Mouse (Mus musculus) liver, embryonic 12.5 days (tissue): ENCODE data around the gene Tcap. TPM values are rescaled to one million over a fixed set of nuclear protein-coding genes. Genes with fewer than 3 reads are reported as not detected.
"Not testable (repeated sequence)": the region's sequence is repeated elsewhere in the genome, so short reads cannot be mapped to it uniquely, and the experiment has no call there.

Experiments used
- ATAC-seq: fragments of 200-750 bp; cut with Nextera tagmentation; 2 replicates; pipeline ENCODE4 v1.8.0; 2017; ENCODE audit warnings: moderate number of reproducible peaks, mild to moderate bottlenecking, moderate library complexity
- H3K27ac ChIP-seq: fragments of 300-500 bp; sonication (generic); 2 replicates; pipeline ENCODE4 v1.5.1; 2016; ENCODE audit warnings: mild to moderate bottlenecking
- H3K27me3 ChIP-seq: fragments of 300-500 bp; sonication (generic); replicated peaks from 2 replicates; pipeline ENCODE4 v1.6.1; 2016; ENCODE audit warnings: mild to moderate bottlenecking, moderate library complexity
- H3K36me3 ChIP-seq: fragments of 300-500 bp; sonication (generic); 2 replicates; pipeline ENCODE4 v1.6.1; 2016; ENCODE audit warnings: mild to moderate bottlenecking, moderate library complexity
- H3K4me1 ChIP-seq: fragments of 300-500 bp; sonication (generic); 2 replicates; pipeline ENCODE4 v1.6.1; 2016
- H3K4me2 ChIP-seq: fragments of 300-500 bp; sonication (generic); 2 replicates; pipeline ENCODE4 v1.6.1; 2016; ENCODE audit warnings: mild to moderate bottlenecking, moderate library complexity
- H3K4me3 ChIP-seq: fragments of 300-500 bp; sonication (generic); 2 replicates; pipeline ENCODE4 v1.5.1; 2016; ENCODE audit warnings: mild to moderate bottlenecking, moderate library complexity
- H3K9ac ChIP-seq: fragments of 300-500 bp; sonication (generic); 2 replicates; pipeline ENCODE4 v1.6.1; 2016; ENCODE audit warnings: mild to moderate bottlenecking, moderate library complexity
- H3K9me3 ChIP-seq: fragments of 300-500 bp; sonication (generic); replicated peaks from 2 replicates; pipeline ENCODE4 v1.6.1; 2016; ENCODE audit warnings: mild to moderate bottlenecking, moderate library complexity
- WGBS: fragments of 180-500 bp; shearing (Covaris S2); methylation state at CpG from one replicate; pipeline ENCODE4 v1.1.7; 2016; ENCODE audit not compliant: insufficient replicate concordance; 5-methylcytosine and 5-hydroxymethylcytosine counted together
- polyA plus RNA-seq: library from polyadenylated mRNA; unstranded; fragments of >200 nt; fragmentation: Nextera tagmentation; extraction: Ambion mirVana; gene quantifications from 2 replicates; pipeline ENCODE4 v1.2.1, GENCODE M21; 2016

Tcap gene
- polyA plus RNA-seq, 1 experiment from 2014 or later = not detected

DNA sequence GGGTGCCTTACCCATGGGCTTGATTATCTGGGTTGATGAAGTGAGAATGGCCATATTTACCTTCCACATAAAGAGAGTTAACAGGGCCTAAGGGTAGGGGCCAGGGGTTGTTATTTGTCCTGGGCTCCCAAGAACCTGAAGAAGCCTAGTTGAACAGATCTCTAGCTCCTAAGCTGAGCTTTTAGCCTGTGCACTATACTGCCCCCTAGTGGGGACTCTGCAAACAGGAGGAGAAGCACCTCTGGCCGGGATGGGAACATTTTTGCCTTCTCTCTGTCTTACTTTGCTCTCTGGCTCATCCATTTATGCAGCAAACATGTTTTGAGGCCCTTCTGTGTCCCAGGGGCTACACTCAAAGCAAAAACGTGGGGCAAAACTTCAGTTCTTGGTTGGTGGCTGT, 11.2 kb upstream of the Tcap start:
- H3K27me3 ChIP-seq = no peaks in the 10 kb centered on the region
- no peak overlapping the region for H3K4me2 ChIP-seq
- no peaks in the 10 kb centered on the region for H3K4me1 ChIP-seq
- H3K36me3 ChIP-seq = peaks cover 42% of the 10 kb centered on the region
- no peak overlapping the region for H3K4me3 ChIP-seq
- no peaks in the 10 kb centered on the region for H3K9me3 ChIP-seq
- H3K9ac ChIP-seq = no peak overlapping the region
- no peak for ATAC-seq
- H3K27ac ChIP-seq = no peak overlapping the region
- WGBS = 12% methylated on average over 2 of the region's 2 CpGs

- Histone ChIP-seq H3K9ac (no peak overlapping the region), H3K4me2 (no peak overlapping the region), H3K36me3 (peaks cover 50% of the 10 kb centered on the region), H3K27ac (no peak overlapping the region), H3K4me3 (no peak overlapping the region), H3K27me3 (no peaks in the 10 kb centered on the region), H3K9me3 (no peaks in the 10 kb centered on the region), H3K4me1 (no peaks in the 10 kb centered on the region)
- ATAC-seq = no peak
- whole genome bisulfite sequencing = 83% methylated on average over 6 of the region's 6 CpGs
Measured at GRCm38 (mm10) chr11:98373244-98373643, 10.4 kb upstream of the Tcap start.

GRCm38 (mm10) chr11:98374266-98374665, 9.3 kb upstream of the Tcap start:
- ATAC-seq = no peak

DNA sequence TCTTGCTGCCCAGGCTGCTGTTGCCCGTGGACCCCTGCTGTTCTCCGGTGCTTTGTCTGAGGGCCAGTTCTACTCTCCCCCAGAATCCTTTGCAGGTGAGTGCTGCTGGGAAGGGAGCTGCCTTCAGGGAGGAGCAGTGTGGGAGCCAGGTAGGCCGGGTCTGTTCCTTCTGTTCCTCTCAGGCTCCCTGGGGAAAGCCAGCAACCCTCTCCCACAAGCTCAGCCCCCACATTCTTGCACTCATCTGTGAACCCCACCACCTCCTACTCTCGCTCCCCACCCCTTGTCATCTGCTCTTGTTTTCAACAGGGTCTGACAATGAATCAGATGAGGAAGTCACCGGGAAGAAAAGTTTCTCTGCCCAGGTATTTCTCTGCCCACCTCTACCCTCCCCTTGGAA, 6.9 kb upstream of the Tcap start:
- Histone ChIP-seq H3K4me1 (no peaks in the 10 kb centered on the region), H3K27ac (no peak overlapping the region), H3K27me3 (no peaks in the 10 kb centered on the region), H3K4me2 (no peak overlapping the region), H3K9me3 (no peaks in the 10 kb centered on the region), H3K9ac (no peak overlapping the region), H3K4me3 (no peak overlapping the region), H3K36me3 (peaks cover 77% of the 10 kb centered on the region)
- ATAC-seq = no peak
- WGBS = 56% methylated on average over 5 of the region's 5 CpGs

More at GRCm38 (mm10) chr11:98374266-98374665, 9.3 kb upstream of the Tcap start:
- Histone ChIP-seq H3K9ac (no peak overlapping the region), H3K4me1 (no peaks in the 10 kb centered on the region), H3K4me2 (no peak overlapping the region), H3K27me3 (no peaks in the 10 kb centered on the region), H3K9me3 (no peaks in the 10 kb centered on the region), H3K4me3 (no peak overlapping the region), H3K36me3 (peaks cover 60% of the 10 kb centered on the region), H3K27ac (no peak overlapping the region)
- WGBS = 72% methylated on average over 8 of the region's 8 CpGs

GRCm38 (mm10) chr11:98377787-98378186, 5.8 kb upstream of the Tcap start:
- no peak overlapping the region for H3K27ac ChIP-seq
- H3K4me2 ChIP-seq = no peak overlapping the region
- H3K9me3 ChIP-seq = no peaks in the 10 kb centered on the region
- ATAC-seq = no peak
- no peak overlapping the region for H3K4me3 ChIP-seq
- 72% methylated on average over 11 of the region's 11 CpGs for WGBS
- peaks cover 76% of the 10 kb centered on the region for H3K36me3 ChIP-seq
- no peak overlapping the region for H3K9ac ChIP-seq
- H3K4me1 ChIP-seq = no peaks in the 10 kb centered on the region
- no peaks in the 10 kb centered on the region for H3K27me3 ChIP-seq

DNA sequence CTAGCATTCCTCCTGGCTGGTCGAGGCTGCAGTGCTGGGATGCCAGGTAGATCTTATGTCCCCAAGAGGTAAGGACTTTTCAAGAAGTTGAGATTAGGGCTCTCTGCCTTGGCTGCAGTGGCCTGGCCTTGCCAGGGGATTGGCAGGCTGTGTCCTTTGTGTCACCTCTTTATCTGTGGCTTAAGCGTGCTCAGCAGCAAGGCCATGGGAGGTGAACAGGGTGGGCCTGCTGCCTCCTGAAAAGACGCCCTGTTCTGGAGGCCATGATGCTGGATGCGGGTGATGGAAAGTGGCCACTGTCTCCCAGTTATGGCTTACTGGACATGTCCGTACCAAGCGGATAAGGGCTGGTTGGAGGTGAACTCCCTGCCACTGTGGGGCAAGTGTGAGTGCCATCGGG, 4.2 kb upstream of the Tcap start:
- WGBS = 71% methylated on average over 7 of the region's 7 CpGs
- H3K27ac ChIP-seq = no peak overlapping the region
- no peak overlapping the region for H3K4me3 ChIP-seq

DNA sequence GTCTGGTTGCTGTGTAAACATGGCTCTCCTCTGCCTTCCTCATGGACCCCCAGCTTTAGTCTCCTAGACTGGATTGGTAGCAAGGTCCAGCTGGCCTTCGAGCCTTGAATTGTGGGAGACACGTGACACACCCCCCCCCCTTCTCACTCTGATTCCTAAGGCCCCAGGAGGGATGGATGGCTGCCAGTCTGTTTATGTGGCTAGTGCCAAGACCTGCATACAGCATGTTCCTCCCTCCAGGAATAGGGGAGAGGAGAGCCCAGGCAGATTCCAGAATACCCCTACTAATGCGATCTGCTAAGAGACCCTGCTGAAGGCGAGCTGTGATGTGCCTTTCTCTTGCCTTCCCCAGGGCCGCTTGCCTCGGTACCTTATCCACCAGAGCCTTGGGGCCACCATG, 3.5 kb upstream of the Tcap start:
- no peak overlapping the region for H3K4me2 ChIP-seq
- peaks cover 59% of the 10 kb centered on the region for H3K36me3 ChIP-seq
- ATAC-seq = no peak
- H3K9ac ChIP-seq = no peak overlapping the region
- H3K27ac ChIP-seq = no peak overlapping the region
- 77% methylated on average over 6 of the region's 6 CpGs for WGBS
- no peaks in the 10 kb centered on the region for H3K9me3 ChIP-seq
- H3K4me1 ChIP-seq = no peaks in the 10 kb centered on the region
- H3K27me3 ChIP-seq = peaks cover 23% of the 10 kb centered on the region
- H3K4me3 ChIP-seq = no peak overlapping the region

More for the DNA sequence above, 4.2 kb upstream of the Tcap start:
- Histone ChIP-seq H3K36me3 (peaks cover 66% of the 10 kb centered on the region), H3K9me3 (no peaks in the 10 kb centered on the region), H3K9ac (no peak overlapping the region), H3K27me3 (peaks cover 16% of the 10 kb centered on the region), H3K4me1 (no peaks in the 10 kb centered on the region), H3K4me2 (no peak overlapping the region)
- no peak for ATAC-seq

- H3K9me3 ChIP-seq = no peaks in the 10 kb centered on the region
- no peak overlapping the region for H3K4me3 ChIP-seq
- 81% methylated on average over 2 of the region's 2 CpGs for WGBS
- no peak overlapping the region for H3K9ac ChIP-seq
- H3K4me2 ChIP-seq = no peak overlapping the region
- H3K4me1 ChIP-seq = no peaks in the 10 kb centered on the region
- ATAC-seq = no peak
- H3K27me3 ChIP-seq = peaks cover 38% of the 10 kb centered on the region
- H3K36me3 ChIP-seq = peaks cover 43% of the 10 kb centered on the region
- H3K27ac ChIP-seq = no peak overlapping the region
Measured at GRCm38 (mm10) chr11:98381651-98382050, 2.0 kb upstream of the Tcap start.

GRCm38 (mm10) chr11:98382405-98382804, 1.2 kb upstream of the Tcap start:
- WGBS = 37% methylated on average over 2 of the region's 2 CpGs
- H3K4me2 ChIP-seq, H3K9ac ChIP-seq, H3K27ac ChIP-seq, H3K4me1 ChIP-seq, H3K4me3 ChIP-seq, ATAC-seq, H3K9me3 ChIP-seq: not testable (repeated sequence)
- Histone ChIP-seq H3K27me3 (peaks cover 46% of the 10 kb centered on the region), H3K36me3 (peaks cover 36% of the 10 kb centered on the region)

DNA sequence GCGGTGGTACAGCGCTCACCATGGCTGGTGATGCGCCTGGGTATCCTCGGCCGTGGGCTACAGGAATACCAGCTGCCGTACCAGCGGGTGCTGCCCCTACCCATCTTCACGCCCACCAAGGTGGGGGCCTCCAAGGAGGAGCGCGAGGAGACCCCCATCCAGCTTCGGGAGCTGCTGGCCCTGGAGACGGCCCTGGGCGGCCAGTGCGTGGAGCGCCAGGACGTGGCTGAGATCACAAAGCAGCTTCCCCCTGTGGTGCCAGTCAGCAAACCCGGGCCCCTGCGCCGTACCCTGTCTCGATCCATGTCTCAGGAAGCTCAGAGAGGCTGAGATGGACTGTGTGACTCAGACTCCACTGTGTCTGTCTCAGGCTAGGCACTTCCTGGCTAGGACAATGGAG, 605 bp downstream of the Tcap start:
- Histone ChIP-seq H3K9ac (no peak overlapping the region), H3K4me1 (0 out of 2 replicates have a peak, but pooled peaks cover 3% of the 10 kb centered on the region), H3K27me3 (peaks cover 64% of the 10 kb centered on the region), H3K4me2 (no peak overlapping the region), H3K27ac (no peak overlapping the region), H3K4me3 (no peak overlapping the region), H3K36me3 (peaks cover 17% of the 10 kb centered on the region), H3K9me3 (no peaks in the 10 kb centered on the region)
- ATAC-seq = no peak
- WGBS = 58% methylated on average over 20 of the region's 20 CpGs

DNA sequence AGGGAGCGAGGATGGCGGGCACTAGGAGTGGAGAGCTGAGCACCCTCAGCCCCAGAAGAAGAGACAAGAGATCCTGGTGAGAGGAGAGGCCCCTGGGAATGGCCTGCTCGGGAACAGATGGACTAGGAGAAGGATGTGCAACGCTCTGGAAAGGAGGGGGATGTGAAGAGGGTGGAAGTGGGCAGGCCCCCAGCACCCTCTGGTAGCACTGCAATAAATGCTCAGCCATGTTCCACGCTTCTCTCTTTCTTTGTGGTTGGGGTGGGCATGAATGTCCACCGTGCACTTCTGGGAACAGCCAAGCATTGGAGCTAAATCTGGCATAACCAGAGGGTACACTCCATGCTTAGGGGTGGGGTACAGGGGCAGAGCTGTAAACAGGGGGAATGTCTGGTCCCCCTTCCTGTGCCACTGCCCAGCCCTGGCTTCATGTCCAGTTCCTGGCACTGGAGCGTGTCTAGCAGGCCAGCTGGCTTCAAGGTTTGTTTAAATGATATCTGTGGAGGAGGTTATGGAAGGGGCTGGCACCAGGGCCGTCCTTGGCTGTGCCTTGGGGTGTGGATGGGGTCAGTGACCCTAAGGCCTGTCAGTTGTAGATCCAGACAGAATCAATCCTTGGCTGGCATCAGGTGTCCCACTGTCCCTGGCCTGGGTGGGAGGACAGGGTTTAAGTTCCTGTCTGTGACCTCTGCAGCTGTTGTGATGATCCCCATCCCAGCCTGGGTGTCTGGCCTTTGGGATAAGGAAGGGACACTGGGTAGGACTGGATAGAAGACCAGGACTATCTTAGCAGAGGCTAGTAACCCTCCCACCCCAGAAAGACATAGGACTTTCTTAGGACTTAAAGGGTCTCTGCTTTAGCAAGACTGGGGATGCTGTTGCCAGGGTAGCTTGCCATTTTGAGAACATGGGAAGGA, 1.4 kb downstream of the Tcap start:
- WGBS = 56% methylated on average over 8 of the region's 8 CpGs
- no peak overlapping the region for H3K9ac ChIP-seq
- peaks cover 10% of the 10 kb centered on the region for H3K36me3 ChIP-seq
- peaks cover 72% of the 10 kb centered on the region for H3K27me3 ChIP-seq
- no peak overlapping the region for H3K27ac ChIP-seq
- no peak overlapping the region for H3K4me3 ChIP-seq
- H3K4me2 ChIP-seq = no peak overlapping the region
- H3K9me3 ChIP-seq = no peaks in the 10 kb centered on the region
- H3K4me1 ChIP-seq = 0 out of 2 replicates have a peak, but pooled peaks cover 8% of the 10 kb centered on the region
- ATAC-seq = no peak

GRCm38 (mm10) chr11:98385638-98386585, 2.3 kb downstream of the Tcap start, which contains the start of gene Pnmt:
Gene Pnmt (plus strand): TSS chr11:98386450.
- 37% methylated on average over 25 of the region's 25 CpGs for WGBS
- H3K4me2 ChIP-seq = no peak within 1 kb of the TSS
- H3K9me3 ChIP-seq = no peaks in the 10 kb centered on the region
- peaks cover 81% of the 10 kb centered on the region for H3K27me3 ChIP-seq
- H3K4me1 ChIP-seq = 0 out of 2 replicates have a peak, but pooled peaks cover 8% of the 10 kb centered on the region
- H3K27ac ChIP-seq = no peak within 1 kb of the TSS
- no peak within 1 kb of the TSS for H3K9ac ChIP-seq
- no peak for ATAC-seq
- H3K36me3 ChIP-seq = peaks cover under 1% of the 10 kb centered on the region; the same call in 1 of the 2 replicates
- H3K4me3 ChIP-seq = no peak within 1 kb of the TSS
